Mouse (Mus musculus): ENCODE data around the gene Rem2.

DNA sequence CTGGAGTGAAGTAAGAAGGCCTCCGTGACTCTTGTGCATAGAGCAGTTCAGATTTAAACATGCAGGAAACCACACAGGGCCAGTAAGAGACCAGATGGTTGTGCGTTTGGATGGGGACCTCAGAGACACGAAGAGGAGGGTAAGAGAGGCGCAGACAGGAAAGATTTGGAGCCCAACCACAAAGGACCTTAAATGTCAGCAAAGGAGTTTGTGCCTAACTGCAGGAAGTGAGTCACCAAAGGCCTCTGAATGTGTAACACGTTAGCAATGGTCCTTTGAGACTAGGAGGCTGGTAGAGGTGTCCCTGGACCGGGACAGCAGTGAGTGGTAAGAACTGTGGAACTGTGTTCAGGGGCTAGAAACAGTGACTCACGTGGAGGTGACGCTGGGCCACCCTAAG, 5.5 kb downstream of the Rem2 start:
- TF ChIP-seq CTCF (IDR thresholded peaks at IDR 0.05; ENCODE audit: low read depth): no peak
- no peak for TF ChIP-seq EP300 (IDR thresholded peaks at IDR 0.05; ENCODE audit: low read depth)
